Mouse (Mus musculus) embryonic facial prominence, embryonic 12.5 days (tissue): Measurements from ENCODE around the gene Gm14137. TPM values are rescaled to one million over a fixed set of nuclear protein-coding genes. Genes with fewer than 3 reads are reported as not detected.

ENCODE experiments used
- ATAC-seq: fragments of 200-750 bp; cut with Nextera tagmentation; 2 replicates; pipeline ENCODE4 v1.8.0; 2017; ENCODE audit not compliant: insufficient number of reproducible peaks, insufficient read depth, low FRiP score, low TSS enrichment
- H3K27ac ChIP-seq: fragments of 300-500 bp; sonication (generic); 2 replicates; pipeline ENCODE4 v1.5.1; 2016; ENCODE audit warnings: mild to moderate bottlenecking
- H3K27me3 ChIP-seq: fragments of 300-500 bp; sonication (generic); 2 replicates; pipeline ENCODE4 v1.6.1; 2016; ENCODE audit warnings: mild to moderate bottlenecking, moderate library complexity
- H3K36me3 ChIP-seq: fragments of 300-500 bp; sonication (generic); 2 replicates; pipeline ENCODE4 v1.6.1; 2016; ENCODE audit warnings: mild to moderate bottlenecking
- H3K4me1 ChIP-seq: fragments of 300-500 bp; sonication (generic); 2 replicates; pipeline ENCODE4 v1.6.1; 2016
- H3K4me2 ChIP-seq: fragments of 300-500 bp; sonication (generic); replicated peaks from 2 replicates; pipeline ENCODE4 v1.6.1; 2016; ENCODE audit warnings: mild to moderate bottlenecking, moderate library complexity
- H3K4me3 ChIP-seq: fragments of 300-500 bp; sonication (generic); 2 replicates; pipeline ENCODE4 v1.5.1; 2016; ENCODE audit warnings: mild to moderate bottlenecking
- H3K9ac ChIP-seq: fragments of 300-500 bp; sonication (generic); 2 replicates; pipeline ENCODE4 v1.6.1; 2016; ENCODE audit warnings: mild to moderate bottlenecking, moderate library complexity
- H3K9me3 ChIP-seq: fragments of 300-500 bp; sonication (generic); 2 replicates; pipeline ENCODE4 v1.6.1; 2016; ENCODE audit warnings: mild to moderate bottlenecking, moderate library complexity
- WGBS: fragments of 180-500 bp; shearing (Covaris S2); methylation state at CpG from one replicate; pipeline ENCODE4 v1.1.7; 2016; 5-methylcytosine and 5-hydroxymethylcytosine counted together
- polyA plus RNA-seq: library from polyadenylated mRNA; unstranded; fragments of >200 nt; fragmentation: Nextera tagmentation; extraction: Ambion mirVana; gene quantifications from 2 replicates; pipeline ENCODE4 v1.2.1, GENCODE M21; 2016

Gene Gm14137
- polyA plus RNA-seq, 1 experiment from 2014 or later, result 0.70 TPM

GRCm38 (mm10) chr2:119174866-119175265 lies 557 bp downstream of the Gm14137 start:
- Histone ChIP-seq H3K9ac (no peak overlapping the region), H3K4me2 (no peak overlapping the region), H3K9me3 (no peaks in the 10 kb centered on the region), H3K27me3 (no peaks in the 10 kb centered on the region), H3K4me3 (no peak overlapping the region), H3K4me1 (peaks cover 14% of the 10 kb centered on the region; the same call in 1 of the 2 replicates), H3K36me3 (peaks cover 22% of the 10 kb centered on the region), H3K27ac (no peak overlapping the region)
- 51% methylated on average over 14 of the region's 14 CpGs for WGBS
- ATAC-seq, result no peak

GRCm38 (mm10) chr2:119175614-119176013 lies 1.3 kb downstream of the Gm14137 start:
- WGBS, result 61% methylated on average over 6 of the region's 6 CpGs
- Histone ChIP-seq H3K4me1 (peaks cover 14% of the 10 kb centered on the region; the same call in 1 of the 2 replicates), H3K9me3 (no peaks in the 10 kb centered on the region), H3K27me3 (no peaks in the 10 kb centered on the region), H3K4me2 (no peak overlapping the region), H3K36me3 (peaks cover 30% of the 10 kb centered on the region), H3K27ac (no peak overlapping the region), H3K4me3 (no peak overlapping the region), H3K9ac (no peak overlapping the region)
- no peak for ATAC-seq

GRCm38 (mm10) chr2:119176761-119177160 lies 2.5 kb downstream of the Gm14137 start:
- WGBS, result 63% methylated on average over 3 of the region's 3 CpGs
- Histone ChIP-seq H3K27me3 (no peaks in the 10 kb centered on the region), H3K4me2 (no peak overlapping the region), H3K9ac (no peak overlapping the region), H3K9me3 (no peaks in the 10 kb centered on the region), H3K4me1 (peaks cover 13% of the 10 kb centered on the region; the same call in 1 of the 2 replicates), H3K36me3 (peaks cover 33% of the 10 kb centered on the region), H3K27ac (no peak overlapping the region), H3K4me3 (no peak overlapping the region)
- ATAC-seq, result no peak

GRCm38 (mm10) chr2:119177384-119177939 lies 3.2 kb downstream of the Gm14137 start:
- Histone ChIP-seq H3K27ac (no peak overlapping the region), H3K4me3 (no peak overlapping the region), H3K9ac (no peak overlapping the region), H3K36me3 (peaks cover 28% of the 10 kb centered on the region), H3K27me3 (no peaks in the 10 kb centered on the region), H3K4me1 (peaks cover 10% of the 10 kb centered on the region; the same call in 1 of the 2 replicates), H3K9me3 (no peaks in the 10 kb centered on the region), H3K4me2 (no peak overlapping the region)
- 89% methylated on average over 5 of the region's 5 CpGs for WGBS
- no peak for ATAC-seq

GRCm38 (mm10) chr2:119182914-119183313 lies 8.6 kb downstream of the Gm14137 start:
- ATAC-seq, result no peak
- Histone ChIP-seq H3K4me3 (no peak overlapping the region), H3K4me2 (no peak overlapping the region), H3K9ac (no peak overlapping the region), H3K27me3 (no peaks in the 10 kb centered on the region), H3K4me1 (no peaks in the 10 kb centered on the region), H3K9me3 (no peaks in the 10 kb centered on the region), H3K27ac (no peak overlapping the region), H3K36me3 (peaks cover 45% of the 10 kb centered on the region)
- WGBS, result 81% methylated on average over 7 of the region's 7 CpGs

- 8% methylated on average over 15 of the region's 15 CpGs for WGBS
- 0 out of 2 replicates have a peak, but pooled peaks have one; percentile 52 for ATAC-seq
- Histone ChIP-seq H3K27ac (peak overlapping the region; percentile 9; the same call in 1 of the 2 replicates), H3K4me2 (peak overlapping the region; percentile 70), H3K27me3 (no peaks in the 10 kb centered on the region), H3K36me3 (peaks cover 9% of the 10 kb centered on the region), H3K9me3 (no peaks in the 10 kb centered on the region), H3K4me3 (peak overlapping the region; percentile 35), H3K9ac (peak overlapping the region; percentile 31), H3K4me1 (0 out of 2 replicates have a peak, but pooled peaks cover 4% of the 10 kb centered on the region)
Observed at GRCm38 (mm10) chr2:119189029-119189710, 14.9 kb downstream of the Gm14137 start.

- H3K27me3 ChIP-seq, result no peaks in the 10 kb centered on the region
- H3K4me1 ChIP-seq, result peaks cover 6% of the 10 kb centered on the region; the same call in 1 of the 2 replicates
- 77% methylated on average over 5 of the region's 5 CpGs for WGBS
- H3K9ac ChIP-seq, result no peak overlapping the region
- H3K4me3 ChIP-seq, result no peak overlapping the region
- no peaks in the 10 kb centered on the region for H3K36me3 ChIP-seq
- H3K4me2 ChIP-seq, result no peak overlapping the region
- no peak for ATAC-seq
- H3K27ac ChIP-seq, result no peak overlapping the region
- no peaks in the 10 kb centered on the region for H3K9me3 ChIP-seq
Observed at GRCm38 (mm10) chr2:119190969-119191368, 16.7 kb downstream of the Gm14137 start.

- no peak overlapping the region for H3K9ac ChIP-seq
- peaks cover 15% of the 10 kb centered on the region for H3K4me1 ChIP-seq
- ATAC-seq, result no peak
- H3K27me3 ChIP-seq, result no peaks in the 10 kb centered on the region
- H3K36me3 ChIP-seq, result no peaks in the 10 kb centered on the region
- no peak overlapping the region for H3K27ac ChIP-seq
- H3K9me3 ChIP-seq, result no peaks in the 10 kb centered on the region
- H3K4me3 ChIP-seq, result no peak overlapping the region
- WGBS, result 88% methylated on average over 5 of the region's 5 CpGs
- no peak overlapping the region for H3K4me2 ChIP-seq
Observed at GRCm38 (mm10) chr2:119194140-119194539, 19.8 kb downstream of the Gm14137 start.

GRCm38 (mm10) chr2:119196316-119197108 lies 22.2 kb downstream of the Gm14137 start:
- peaks cover 14% of the 10 kb centered on the region for H3K4me1 ChIP-seq
- no peak overlapping the region for H3K9ac ChIP-seq
- H3K36me3 ChIP-seq, result no peaks in the 10 kb centered on the region
- H3K27ac ChIP-seq, result peak overlapping the region; percentile 58
- no peak overlapping the region for H3K4me3 ChIP-seq
- H3K4me2 ChIP-seq, result no peak overlapping the region
- H3K9me3 ChIP-seq, result no peaks in the 10 kb centered on the region
- WGBS, result 11% methylated on average over 4 of the region's 4 CpGs
- peak; percentile 62; the same call in 1 of the 2 replicates for ATAC-seq
- no peaks in the 10 kb centered on the region for H3K27me3 ChIP-seq

GRCm38 (mm10) chr2:119197493-119197892 lies 23.2 kb downstream of the Gm14137 start:
- Histone ChIP-seq H3K9ac (no peak overlapping the region), H3K27ac (no peak overlapping the region)
- WGBS, result 87% methylated on average over 1 of the region's 1 CpGs

GRCm38 (mm10) chr2:119198049-119198448 lies 23.7 kb downstream of the Gm14137 start:
- H3K4me3 ChIP-seq, result no peak overlapping the region
- H3K27me3 ChIP-seq, result no peaks in the 10 kb centered on the region
- no peak for ATAC-seq
- no peaks in the 10 kb centered on the region for H3K36me3 ChIP-seq
- H3K9me3 ChIP-seq, result no peaks in the 10 kb centered on the region
- WGBS, result 16% methylated on average over 1 of the region's 1 CpGs
- H3K4me1 ChIP-seq, result peaks cover 14% of the 10 kb centered on the region
- H3K27ac ChIP-seq, result no peak overlapping the region
- no peak overlapping the region for H3K4me2 ChIP-seq
- no peak overlapping the region for H3K9ac ChIP-seq

More at GRCm38 (mm10) chr2:119197493-119197892, 23.2 kb downstream of the Gm14137 start:
- H3K4me3 ChIP-seq, result no peak overlapping the region
- no peaks in the 10 kb centered on the region for H3K9me3 ChIP-seq
- no peaks in the 10 kb centered on the region for H3K27me3 ChIP-seq
- no peak for ATAC-seq
- no peaks in the 10 kb centered on the region for H3K36me3 ChIP-seq
- no peak overlapping the region for H3K4me2 ChIP-seq
- H3K4me1 ChIP-seq, result peaks cover 14% of the 10 kb centered on the region
